Mouse (Mus musculus) cerebellum, adult 2 months (tissue): ENCODE measurements around the gene Oxsm.

ENCODE experiments used
- CTCF ChIP-seq: fragments of 200-500 bp; IDR thresholded peaks from 2 replicates; pipeline ENCODE4 v1.5.1; 2011; ENCODE audit warnings: low read depth, mild to moderate bottlenecking, control low read depth, low read length, moderate library complexity, borderline replicate concordance; ENCODE audit not compliant: insufficient read depth
- POLR2A ChIP-seq: fragments of 200-500 bp; IDR thresholded peaks from 2 replicates; pipeline ENCODE4 v1.6.1; 2011; ENCODE audit warnings: low read length, control low read depth, borderline replicate concordance; ENCODE audit not compliant: insufficient read depth

DNA sequence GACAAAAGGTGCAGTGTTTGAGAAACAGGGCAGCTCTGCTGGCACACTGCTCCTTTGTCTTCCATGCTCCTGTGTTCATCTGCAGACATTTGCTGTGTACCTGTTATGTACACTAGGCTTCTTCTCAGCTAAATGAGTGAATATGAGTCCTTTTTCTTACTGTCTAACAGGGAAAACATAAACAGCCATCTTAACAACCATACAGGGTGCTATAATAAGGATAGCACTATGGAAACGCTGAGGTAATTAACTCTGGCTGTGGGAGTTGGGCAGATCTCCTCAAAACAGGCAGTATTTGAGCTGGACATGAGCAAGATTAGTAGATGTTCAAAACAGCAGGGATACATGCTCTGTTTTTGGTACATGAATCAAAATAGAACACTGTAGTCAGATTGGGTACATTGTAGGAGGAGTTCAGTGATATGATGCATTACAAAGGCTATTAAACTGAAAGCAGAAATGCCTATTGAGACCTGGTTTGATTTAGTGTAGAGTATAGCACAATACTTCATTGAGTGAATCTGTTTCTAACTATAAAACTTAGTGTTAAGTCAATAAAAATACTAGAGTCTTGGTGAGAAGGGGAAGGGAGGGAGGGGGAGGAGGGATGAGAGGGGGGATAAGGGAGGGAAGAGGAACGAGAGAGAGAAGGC lies 47.3 kb upstream of the Oxsm start:
- no peak for TF ChIP-seq CTCF
- TF ChIP-seq POLR2A, result no peak
